Mouse (Mus musculus): ENCODE data around the gene Caly.

DNA sequence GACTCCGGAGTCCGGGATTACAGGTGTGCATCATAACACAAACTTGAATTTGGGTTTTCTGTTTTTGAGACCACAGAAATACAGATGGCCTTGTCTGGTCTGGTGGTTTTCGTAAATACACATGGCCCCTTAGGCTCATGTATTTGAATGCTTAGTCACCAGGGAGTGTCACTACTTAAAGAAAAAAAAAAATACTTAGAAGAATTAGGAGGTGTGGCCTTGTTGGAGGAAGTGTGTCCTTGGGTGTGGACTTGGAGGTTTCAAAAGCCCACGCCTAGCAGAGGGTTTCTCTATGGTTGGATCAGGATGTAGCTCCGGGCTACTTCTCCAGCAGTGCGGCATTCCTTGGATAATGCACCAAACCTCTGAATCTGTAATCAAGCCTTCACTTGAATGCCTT is 4.7 kb downstream of the Caly start:
- TF ChIP-seq CTCF (IDR thresholded peaks at IDR 0.05; ENCODE audit: extremely low read depth, insufficient read depth, insufficient read length, insufficient replicate concordance) = no peak
- no peak for TF ChIP-seq POLR2A (IDR thresholded peaks at IDR 0.05; ENCODE audit: low read depth, low read length)

Measured in spleen, adult 2 months (tissue).